25 mouse cellular contexts compared by ENCODE assay signal in genomic region chr15:100857586-100857985, GRCm38 (mm10). TPM values are rescaled to one million over a fixed set of nuclear protein-coding genes. Genes with fewer than 3 reads are reported as not detected.
DNase-seq lines count a peak whose midpoint lies in the region; ATAC-seq lines count a peak whose summit lies in the region.
"Had no signal": no experiment of that assay in that cellular context is flagged by ENCODE, and none has a peak within 500 bp of the region (broad histone marks: within the 10 kb centered on the region; RNA-seq: fewer than 3 reads in every experiment).

No protein-coding gene starts in this region.

- no peaks in the 10 kb centered on the region for H3K9me3 ChIP-seq in forebrain, embryonic 11.5 days (ENCODE audit: control insufficient read depth, low read length)
- H3K9me3 ChIP-seq in forebrain, embryonic 10.5 days, result no peaks in the 10 kb centered on the region
- no peaks in the 10 kb centered on the region for H3K9me3 ChIP-seq in midbrain, embryonic 11.5 days (ENCODE audit: control insufficient read depth, low read length)
- H3K9me3 ChIP-seq in midbrain, embryonic 15.5 days, result no peaks in the 10 kb centered on the region
- H3K9me3 ChIP-seq: embryonic facial prominence, embryonic 13.5 days; embryonic facial prominence, embryonic 15.5 days; forebrain, embryonic 12.5 days had no signal

- no peak overlapping the region for H3K4me2 ChIP-seq in forebrain, embryonic 11.5 days (ENCODE audit: low read depth, low read length, severe bottlenecking)
- no peak overlapping the region for H3K4me2 ChIP-seq in midbrain, embryonic 11.5 days
- no peak overlapping the region for H3K4me2 ChIP-seq in midbrain, embryonic 15.5 days
- H3K4me2 ChIP-seq: embryonic facial prominence, embryonic 13.5 days; embryonic facial prominence, embryonic 15.5 days; forebrain, embryonic 12.5 days had no signal

- ATAC-seq in forebrain, embryonic 11.5 days (replicated peaks; ENCODE audit: low FRiP score), result no peak
- ATAC-seq in midbrain, embryonic 11.5 days (ENCODE audit: low FRiP score), result no peak
- ATAC-seq in midbrain, embryonic 15.5 days (replicated peaks), result no peak
- ATAC-seq: CD4-positive, CD25-positive, alpha-beta regulatory T cell, adult 4 months; forebrain, embryonic 14.5 days; forebrain, embryonic 16.5 days; Patski had no signal

- peak; percentile 26 for DNase-seq in forebrain, embryonic 11.5 days (ENCODE audit: low spot score)
- DNase-seq in forebrain, embryonic 10.5 days (ENCODE audit: extremely low spot score, low spot score), result no peak
- DNase-seq in midbrain, embryonic 11.5 days (ENCODE audit: low spot score, missing footprints), result peak; percentile 35
- no peak for DNase-seq in ovary, postnatal 14 days (ENCODE audit: low spot score)
- DNase-seq: adrenal gland, adult 2 months; adrenal gland, postnatal 10 days; adrenal gland, postnatal 25 days; B cell, adult 2 months; cerebellum, adult 11 months; cerebellum, adult 18-20 months; cerebellum, adult 8-10 months; cerebellum, adult 9-11 months; cerebellum, postnatal 14 days; cerebellum, postnatal 36 days; embryo, embryonic 11 days had no signal

- H3K27me3 ChIP-seq in forebrain, embryonic 11.5 days (ENCODE audit: control insufficient read depth, insufficient read depth, low read length), result no peaks in the 10 kb centered on the region
- no peaks in the 10 kb centered on the region for H3K27me3 ChIP-seq in forebrain, embryonic 10.5 days (ENCODE audit: poor library complexity, severe bottlenecking)
- no peaks in the 10 kb centered on the region for H3K27me3 ChIP-seq in midbrain, embryonic 11.5 days (ENCODE audit: control insufficient read depth, insufficient read depth, low read length)
- H3K27me3 ChIP-seq in midbrain, embryonic 15.5 days (replicated peaks), result no peaks in the 10 kb centered on the region
- H3K27me3 ChIP-seq: embryonic facial prominence, embryonic 15.5 days; forebrain, embryonic 12.5 days had no signal

- no peaks in the 10 kb centered on the region for H3K36me3 ChIP-seq in forebrain, embryonic 11.5 days (ENCODE audit: control insufficient read depth, insufficient read depth, low read length)
- no peaks in the 10 kb centered on the region for H3K36me3 ChIP-seq in forebrain, embryonic 10.5 days (replicated peaks)
- no peaks in the 10 kb centered on the region for H3K36me3 ChIP-seq in midbrain, embryonic 11.5 days (ENCODE audit: control insufficient read depth, insufficient read depth, low read length)
- H3K36me3 ChIP-seq in midbrain, embryonic 15.5 days (replicated peaks), result no peaks in the 10 kb centered on the region
- H3K36me3 ChIP-seq: embryonic facial prominence, embryonic 13.5 days; embryonic facial prominence, embryonic 15.5 days; forebrain, embryonic 12.5 days; G1E had no signal

- no peak overlapping the region for H3K9ac ChIP-seq in forebrain, embryonic 11.5 days (ENCODE audit: low read length)
- H3K9ac ChIP-seq in midbrain, embryonic 11.5 days (ENCODE audit: low read length), result no peak overlapping the region
- H3K9ac ChIP-seq in midbrain, embryonic 15.5 days, result no peak overlapping the region
- H3K9ac ChIP-seq: embryonic facial prominence, embryonic 13.5 days; embryonic facial prominence, embryonic 15.5 days; forebrain, embryonic 12.5 days had no signal

- no peak overlapping the region for H3K4me3 ChIP-seq in forebrain, embryonic 11.5 days (ENCODE audit: low read depth, low read length)
- H3K4me3 ChIP-seq in forebrain, embryonic 10.5 days, result no peak overlapping the region
- H3K4me3 ChIP-seq in midbrain, embryonic 11.5 days (ENCODE audit: low read depth, low read length), result no peak overlapping the region
- no peak overlapping the region for H3K4me3 ChIP-seq in midbrain, embryonic 15.5 days
- H3K4me3 ChIP-seq: embryonic facial prominence, embryonic 13.5 days; embryonic facial prominence, embryonic 15.5 days; erythroblast, embryonic 14.5 days; forebrain, embryonic 12.5 days had no signal

- H3K27ac ChIP-seq in forebrain, embryonic 11.5 days (ENCODE audit: low read depth, low read length), result no peak overlapping the region
- H3K27ac ChIP-seq in forebrain, embryonic 10.5 days, result no peak overlapping the region
- H3K27ac ChIP-seq in midbrain, embryonic 11.5 days (ENCODE audit: low read depth, low read length), result no peak overlapping the region
- H3K27ac ChIP-seq in midbrain, embryonic 15.5 days, result no peak overlapping the region
- H3K27ac ChIP-seq: embryonic facial prominence, embryonic 13.5 days; embryonic facial prominence, embryonic 15.5 days; forebrain, embryonic 12.5 days had no signal

- H3K4me1 ChIP-seq in forebrain, embryonic 11.5 days (replicated peaks; ENCODE audit: control insufficient read depth, insufficient read depth, low read length), result no peaks in the 10 kb centered on the region
- H3K4me1 ChIP-seq in forebrain, embryonic 10.5 days, result no peaks in the 10 kb centered on the region
- no peaks in the 10 kb centered on the region for H3K4me1 ChIP-seq in midbrain, embryonic 11.5 days (ENCODE audit: control insufficient read depth, insufficient read depth, low read length)
- no peaks in the 10 kb centered on the region for H3K4me1 ChIP-seq in midbrain, embryonic 15.5 days
- H3K4me1 ChIP-seq: embryonic facial prominence, embryonic 13.5 days; embryonic facial prominence, embryonic 15.5 days; forebrain, embryonic 12.5 days had no signal

- 85% methylated on average over 3 of the region's 3 CpGs for WGBS in forebrain, embryonic 11.5 days
- 73% methylated on average over 3 of the region's 3 CpGs for WGBS in forebrain, embryonic 10.5 days
- WGBS in midbrain, embryonic 11.5 days, result 82% methylated on average over 3 of the region's 3 CpGs
- WGBS in midbrain, embryonic 15.5 days, result 89% methylated on average over 3 of the region's 3 CpGs

RNA-seq across cellular contexts. Expression of gene Scn8a, which starts 12.1 kb away (rescaled TPM):
- polyA plus RNA-seq in forebrain, embryonic 11.5 days (2014; fragmentation: Nextera tagmentation; extraction: Ambion mirVana), result 13.9 and 14.1 TPM in 2 replicates
- polyA plus RNA-seq in forebrain, embryonic 10.5 days (2016; fragmentation: Nextera tagmentation; extraction: Ambion mirVana), result 9.0 and 11.0 TPM in 2 replicates
- polyA plus RNA-seq in midbrain, embryonic 11.5 days (2014; fragmentation: Nextera tagmentation; extraction: Ambion mirVana), result 11.6 and 14.9 TPM in 2 replicates
- 20.0 and 22.7 TPM in 2 replicates for polyA plus RNA-seq in midbrain, embryonic 15.5 days (2015; fragmentation: Nextera tagmentation; extraction: Ambion mirVana)
- polyA plus RNA-seq: erythroblast, embryonic 14.5 days; G1E had no signal

Comparison
In these comparisons a context has a peak if more than half of its experiments do, and no peak if none do; other contexts are left out.
1. DNase-seq: peak in forebrain, embryonic 11.5 days (single experiment) and midbrain, embryonic 11.5 days (single experiment); none in forebrain, embryonic 10.5 days (single experiment) and ovary, postnatal 14 days (single experiment).